Mouse (Mus musculus): ENCODE results near the gene Cdca7l. TPM values are rescaled to one million over a fixed set of nuclear protein-coding genes. Genes with fewer than 3 reads are reported as not detected.

Cdca7l gene
- 10 to 100 TPM; 50.5 to 67.8 TPM for polyA plus RNA-seq (2017; shearing (Covaris generic))

DNA sequence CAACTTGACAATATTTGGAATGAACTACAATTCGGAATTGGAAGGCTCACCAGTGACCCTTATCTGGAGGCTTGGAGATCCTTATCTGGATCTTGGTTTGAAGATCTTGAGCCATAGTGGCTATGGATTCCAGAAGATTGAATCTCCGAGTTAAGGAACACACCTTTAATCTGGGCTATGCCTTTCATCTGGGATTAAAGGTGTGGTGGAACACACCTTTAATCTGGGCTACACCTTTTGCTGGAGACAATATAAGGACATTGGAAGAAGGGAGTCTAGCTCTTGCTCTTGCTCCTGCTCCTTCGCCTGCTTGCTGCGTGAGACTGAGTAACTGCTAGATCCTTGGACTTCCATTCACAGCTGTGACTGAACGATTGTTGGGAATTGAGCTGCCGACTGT is at the start of gene Cdca7l:
Cdca7l (plus strand) TSS at position 301 of the 400 bp plus-strand sequence.

